Mouse (Mus musculus): ENCODE measurements around the gene Tle1. TPM values are rescaled to one million over a fixed set of nuclear protein-coding genes. Genes with fewer than 3 reads are reported as not detected.

Gene Tle1
- polyA plus RNA-seq, 1 experiment from 2014 or later = 27.8 TPM

DNA sequence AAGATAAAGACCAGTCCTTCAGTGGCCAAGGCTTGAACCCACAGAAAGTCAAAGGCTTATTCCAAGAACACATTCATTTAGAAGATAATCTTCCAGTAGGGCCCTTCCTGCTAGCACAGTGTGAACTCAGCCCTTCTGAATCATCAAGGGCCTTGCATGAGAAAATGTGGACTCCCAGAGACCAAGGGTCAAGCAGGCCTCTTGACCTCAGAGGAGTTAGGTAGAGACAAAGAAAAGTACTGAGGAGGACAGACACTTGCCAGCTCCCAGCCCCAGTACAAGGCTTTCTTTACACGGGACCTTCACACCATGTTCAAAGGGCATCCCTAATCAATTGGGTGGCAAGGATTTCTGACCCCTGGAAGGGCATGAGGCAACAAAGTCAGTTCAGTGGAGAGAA, 77.9 kb downstream of the Tle1 start:
- Histone ChIP-seq H3K27ac (replicated peaks) (no peak overlapping the region), H3K9ac (replicated peaks) (no peak overlapping the region), H3K4me3 (replicated peaks) (no peak overlapping the region), H3K4me2 (no peak overlapping the region), H3K9me3 (replicated peaks) (no peaks in the 10 kb centered on the region), H3K27me3 (replicated peaks) (no peaks in the 10 kb centered on the region), H3K4me1 (no peaks in the 10 kb centered on the region), H3K36me3 (peaks cover 49% of the 10 kb centered on the region)
- WGBS = 39% methylated on average over 1 of the region's 1 CpGs
- ATAC-seq (ENCODE audit: low FRiP score) = no peak

DNA sequence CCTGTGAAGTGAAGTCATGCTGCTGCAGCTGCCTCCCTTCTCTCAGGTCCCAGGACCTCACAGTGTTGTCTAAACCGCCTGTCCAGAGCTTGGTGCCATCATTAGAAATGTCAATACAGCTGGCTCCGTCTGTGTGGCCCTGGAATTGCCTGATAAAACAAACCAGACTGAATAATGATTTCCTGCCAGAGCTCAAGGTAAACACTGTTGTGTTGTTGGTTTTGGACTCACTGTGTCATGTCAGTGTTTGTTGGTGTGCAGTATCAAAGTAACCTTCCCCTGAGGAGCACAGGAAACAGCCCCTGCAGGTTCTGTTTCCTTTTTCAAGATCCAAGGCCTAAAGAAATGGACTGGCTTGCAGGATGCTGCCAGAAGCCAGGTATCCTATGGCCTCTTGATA, 78.4 kb downstream of the Tle1 start:
- 79% methylated on average over 2 of the region's 2 CpGs for WGBS
- Histone ChIP-seq H3K27ac (replicated peaks) (no peak overlapping the region), H3K9me3 (replicated peaks) (no peaks in the 10 kb centered on the region), H3K4me2 (no peak overlapping the region), H3K9ac (replicated peaks) (no peak overlapping the region), H3K36me3 (peaks cover 50% of the 10 kb centered on the region), H3K4me1 (no peaks in the 10 kb centered on the region), H3K27me3 (replicated peaks) (no peaks in the 10 kb centered on the region), H3K4me3 (replicated peaks) (no peak overlapping the region)
- no peak for ATAC-seq (ENCODE audit: low FRiP score)

DNA sequence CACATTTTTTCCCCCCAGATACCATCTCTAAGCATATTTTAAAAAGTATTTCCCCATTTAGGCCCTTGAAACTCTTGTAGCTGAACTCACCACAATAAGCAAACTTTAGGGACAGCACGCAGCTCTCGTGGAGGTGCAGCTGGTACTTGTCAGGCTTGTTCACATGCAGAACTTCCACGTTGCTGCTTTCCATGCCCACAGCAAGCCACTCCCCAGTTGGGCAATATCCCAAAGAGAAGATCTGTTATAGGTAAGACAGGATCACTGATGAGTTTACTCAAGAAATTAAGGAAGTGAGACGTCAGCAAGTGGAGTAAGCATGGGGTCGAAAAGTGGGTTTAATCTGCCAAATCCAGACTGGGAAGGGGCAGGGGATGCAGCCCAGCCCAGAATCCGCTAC, 80.7 kb downstream of the Tle1 start:
- no peaks in the 10 kb centered on the region for H3K9me3 ChIP-seq (replicated peaks)
- H3K9ac ChIP-seq (replicated peaks) = no peak overlapping the region
- ATAC-seq (ENCODE audit: low FRiP score) = no peak
- H3K4me1 ChIP-seq = no peaks in the 10 kb centered on the region
- no peak overlapping the region for H3K4me3 ChIP-seq (replicated peaks)
- no peaks in the 10 kb centered on the region for H3K27me3 ChIP-seq (replicated peaks)
- H3K4me2 ChIP-seq = no peak overlapping the region
- peaks cover 49% of the 10 kb centered on the region for H3K36me3 ChIP-seq
- H3K27ac ChIP-seq (replicated peaks) = no peak overlapping the region
- 86% methylated on average over 6 of the region's 6 CpGs for WGBS

DNA sequence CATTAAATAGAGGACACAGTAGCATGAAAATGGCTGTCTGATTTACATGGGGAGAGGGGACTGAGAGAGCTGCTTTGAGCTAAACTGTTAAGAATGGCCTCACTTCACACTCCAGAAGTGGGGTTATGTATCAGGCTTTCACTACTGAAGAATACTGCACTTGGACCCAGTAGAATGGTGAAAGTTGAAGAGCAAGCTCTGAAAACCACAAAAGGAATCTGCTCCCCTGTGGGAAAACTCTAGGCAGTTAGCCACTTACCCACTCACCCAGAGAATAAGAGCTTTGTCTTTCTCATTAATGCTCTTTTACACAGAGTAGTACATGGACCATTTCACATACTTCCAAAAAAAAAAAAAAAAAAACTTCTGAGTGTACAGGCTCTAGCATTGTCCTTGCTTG, 95.0 kb downstream of the Tle1 start:
- ATAC-seq (ENCODE audit: low FRiP score) = peak; percentile 69
- H3K4me1 ChIP-seq = no peaks in the 10 kb centered on the region
- H3K4me2 ChIP-seq = no peak overlapping the region

DNA sequence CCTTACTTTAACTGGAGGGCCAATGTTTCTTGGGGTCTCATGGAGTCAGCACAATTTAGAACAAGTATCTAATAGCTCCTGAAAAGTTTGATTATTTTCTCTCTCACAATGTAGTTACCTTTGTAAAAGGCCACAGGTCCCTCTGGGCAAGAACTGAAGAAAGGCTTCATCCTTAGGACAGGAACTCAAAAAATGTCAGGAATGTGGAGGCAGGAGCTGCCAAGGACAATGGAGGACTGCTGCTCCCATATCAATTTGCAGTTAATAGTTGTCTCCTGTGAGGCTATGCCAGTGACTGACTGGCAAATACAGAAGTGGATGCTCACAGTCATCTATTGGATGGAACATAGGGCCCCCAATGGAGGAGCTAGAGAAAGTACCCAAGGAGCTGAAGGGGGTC, 96.5 kb downstream of the Tle1 start:
- no peaks in the 10 kb centered on the region for H3K9me3 ChIP-seq (replicated peaks)
- no peaks in the 10 kb centered on the region for H3K27me3 ChIP-seq (replicated peaks)
- no peak overlapping the region for H3K27ac ChIP-seq (replicated peaks)

More for the DNA sequence above, 95.0 kb downstream of the Tle1 start:
- H3K36me3 ChIP-seq = peaks cover 4% of the 10 kb centered on the region
- no peak overlapping the region for H3K9ac ChIP-seq (replicated peaks)
- H3K4me3 ChIP-seq (replicated peaks) = no peak overlapping the region
- peak overlapping the region; percentile 46; the same call in 1 of the 2 replicates for H3K27ac ChIP-seq (replicated peaks)
- no peaks in the 10 kb centered on the region for H3K9me3 ChIP-seq (replicated peaks)
- no peaks in the 10 kb centered on the region for H3K27me3 ChIP-seq (replicated peaks)

DNA sequence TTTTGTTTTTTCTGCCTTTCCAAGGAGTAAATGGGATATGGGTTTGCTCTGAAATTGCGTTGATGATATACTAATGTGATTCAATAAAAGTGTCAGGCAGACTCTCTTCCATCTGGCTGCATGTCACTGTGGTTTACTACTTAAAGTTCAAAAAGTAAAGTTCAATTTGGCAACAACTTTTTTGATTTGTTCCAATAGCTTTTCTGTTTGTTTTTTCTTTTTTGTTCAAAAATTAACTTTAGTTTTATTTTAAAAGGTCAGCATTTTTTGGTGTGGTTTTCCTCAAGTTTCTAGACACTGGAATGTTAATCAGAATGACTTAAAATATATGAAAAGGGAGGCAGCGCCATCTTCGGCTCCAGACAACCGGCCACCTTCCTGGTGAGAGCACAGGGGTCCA, 112.9 kb downstream of the Tle1 start:
- 95% methylated on average over 4 of the region's 4 CpGs for WGBS
- no peaks in the 10 kb centered on the region for H3K4me1 ChIP-seq
- H3K9ac ChIP-seq (replicated peaks) = no peak overlapping the region
- no peaks in the 10 kb centered on the region for H3K36me3 ChIP-seq
- ATAC-seq (ENCODE audit: low FRiP score) = no peak
- H3K4me2 ChIP-seq = no peak overlapping the region
- H3K27ac ChIP-seq (replicated peaks) = no peak overlapping the region
- H3K4me3 ChIP-seq (replicated peaks) = no peak overlapping the region
- H3K9me3 ChIP-seq (replicated peaks) = no peaks in the 10 kb centered on the region
- no peaks in the 10 kb centered on the region for H3K27me3 ChIP-seq (replicated peaks)

More for the DNA sequence above, 96.5 kb downstream of the Tle1 start:
- Histone ChIP-seq H3K4me3 (replicated peaks) (no peak overlapping the region), H3K4me1 (no peaks in the 10 kb centered on the region), H3K4me2 (no peak overlapping the region), H3K36me3 (peaks cover 4% of the 10 kb centered on the region), H3K9ac (replicated peaks) (no peak overlapping the region)
- no peak for ATAC-seq (ENCODE audit: low FRiP score)

DNA sequence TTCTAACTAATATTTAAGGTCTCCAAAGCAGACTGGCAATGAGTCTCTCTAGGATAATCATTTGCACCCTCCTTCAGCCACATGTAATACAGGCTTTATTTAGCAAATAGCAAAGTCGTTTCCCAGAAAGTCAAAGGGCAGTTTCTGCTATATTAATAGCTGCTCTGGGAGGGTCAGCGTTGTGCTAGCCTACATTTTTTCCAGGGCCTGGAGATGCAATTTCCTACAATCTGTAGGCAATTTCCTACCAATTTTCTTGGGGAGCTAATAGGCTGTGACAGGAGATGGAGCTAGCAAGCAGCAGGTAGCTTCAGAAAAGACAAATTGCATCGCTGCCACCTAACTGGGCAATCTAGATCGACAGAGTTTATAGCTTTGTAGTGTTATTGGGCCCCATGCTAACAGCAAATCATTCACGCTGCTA, 131.6 kb downstream of the Tle1 start:
- Histone ChIP-seq H3K4me1 (peaks cover 5% of the 10 kb centered on the region), H3K9ac (replicated peaks) (no peak overlapping the region), H3K27me3 (replicated peaks) (no peaks in the 10 kb centered on the region), H3K4me3 (replicated peaks) (no peak overlapping the region), H3K36me3 (no peaks in the 10 kb centered on the region), H3K4me2 (no peak overlapping the region), H3K9me3 (replicated peaks) (no peaks in the 10 kb centered on the region), H3K27ac (replicated peaks) (no peak overlapping the region)
- peak; percentile 47; the same call in 1 of the 2 replicates for ATAC-seq (ENCODE audit: low FRiP score)
- WGBS = 10% methylated on average over 5 of the region's 5 CpGs

DNA sequence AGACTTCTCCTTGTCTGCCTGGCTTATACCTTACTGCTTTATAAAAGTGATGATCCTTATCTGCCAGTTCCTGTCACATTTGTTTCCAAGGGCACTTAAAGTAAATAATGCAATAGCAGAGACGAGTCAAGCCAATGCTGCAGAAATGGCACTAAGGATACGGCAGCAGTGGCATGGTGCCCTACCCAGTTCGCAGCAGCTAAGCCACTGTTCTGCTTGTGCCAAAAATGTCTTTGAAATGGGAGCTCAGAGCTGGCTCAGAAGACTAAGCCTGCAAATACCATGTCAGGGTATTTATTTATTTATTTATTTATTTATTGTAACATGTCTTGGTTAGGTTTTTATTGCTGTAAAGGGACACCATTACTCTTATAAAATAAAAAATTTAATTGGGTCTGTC, 132.8 kb downstream of the Tle1 start:
- no peak overlapping the region for H3K4me3 ChIP-seq (replicated peaks)
- H3K9me3 ChIP-seq (replicated peaks) = no peaks in the 10 kb centered on the region
- no peak overlapping the region for H3K27ac ChIP-seq (replicated peaks)
- H3K4me1 ChIP-seq = peaks cover 5% of the 10 kb centered on the region
- H3K36me3 ChIP-seq = no peaks in the 10 kb centered on the region
- WGBS = 66% methylated on average over 3 of the region's 3 CpGs
- H3K27me3 ChIP-seq (replicated peaks) = no peaks in the 10 kb centered on the region
- no peak overlapping the region for H3K4me2 ChIP-seq
- no peak overlapping the region for H3K9ac ChIP-seq (replicated peaks)
- ATAC-seq (ENCODE audit: low FRiP score) = no peak
